Mouse (Mus musculus): ENCODE data around the gene Slc6a18. TPM values are rescaled to one million over a fixed set of nuclear protein-coding genes. Genes with fewer than 3 reads are reported as not detected.

The Slc6a18 gene
- polyA plus RNA-seq, 1 experiment, result not detected

GRCm38 (mm10) chr13:73654976-73655375, 22.8 kb downstream of the Slc6a18 start:
- Histone ChIP-seq H3K4me1 (no peaks in the 10 kb centered on the region), H3K9me3 (peaks cover 9% of the 10 kb centered on the region), H3K4me3 (replicated peaks) (no peak overlapping the region), H3K27me3 (replicated peaks) (peaks cover 28% of the 10 kb centered on the region), H3K36me3 (replicated peaks; ENCODE audit: low read length) (no peaks in the 10 kb centered on the region)
- TF ChIP-seq FLI1 (IDR thresholded peaks at IDR 0.05; ENCODE audit: low read length), result no peak

DNA sequence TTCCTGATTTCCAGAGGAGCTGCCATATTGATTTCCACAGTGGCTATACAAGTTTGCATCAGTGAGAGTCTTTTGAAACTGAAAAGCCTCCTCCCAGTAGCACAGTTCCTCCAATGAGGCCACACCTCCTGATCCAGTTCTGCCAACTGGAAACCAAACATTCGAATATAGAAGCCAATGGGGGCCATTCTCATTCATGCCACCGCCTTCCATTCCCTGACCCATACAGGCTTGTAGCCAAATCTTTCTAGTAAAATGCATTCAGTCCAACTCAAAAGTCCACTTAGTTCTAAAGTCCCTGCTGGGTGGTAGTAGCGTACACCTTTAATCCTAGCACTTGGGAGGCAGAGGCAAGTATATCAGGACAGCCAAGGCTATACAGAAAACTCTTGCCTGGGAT, 24.6 kb downstream of the Slc6a18 start:
- no peak overlapping the region for H3K4me3 ChIP-seq (replicated peaks)
- peaks cover 6% of the 10 kb centered on the region for H3K9me3 ChIP-seq
- no peaks in the 10 kb centered on the region for H3K36me3 ChIP-seq (replicated peaks; ENCODE audit: low read length)
- TF ChIP-seq FLI1 (IDR thresholded peaks at IDR 0.05; ENCODE audit: low read length), result no peak
- TF ChIP-seq GATA1 (IDR thresholded peaks at IDR 0.05; ENCODE audit: borderline replicate concordance, low read length), result no peak
- peaks cover 28% of the 10 kb centered on the region for H3K27me3 ChIP-seq (replicated peaks)
- H3K4me1 ChIP-seq, result no peaks in the 10 kb centered on the region

- Histone ChIP-seq H3K9me3 (peaks cover 6% of the 10 kb centered on the region), H3K4me1 (no peaks in the 10 kb centered on the region), H3K4me3 (replicated peaks) (no peak overlapping the region), H3K27me3 (replicated peaks) (peaks cover 64% of the 10 kb centered on the region), H3K36me3 (replicated peaks; ENCODE audit: low read length) (no peaks in the 10 kb centered on the region)
- no peak for TF ChIP-seq GATA1 (IDR thresholded peaks at IDR 0.05; ENCODE audit: borderline replicate concordance, low read length)
Measured at GRCm38 (mm10) chr13:73646397-73647087, 31.3 kb downstream of the Slc6a18 start.

GRCm38 (mm10) chr13:73641296-73641695, 36.5 kb downstream of the Slc6a18 start:
- Histone ChIP-seq H3K36me3 (replicated peaks; ENCODE audit: low read length) (no peaks in the 10 kb centered on the region), H3K4me3 (replicated peaks) (no peak overlapping the region), H3K9me3 (no peaks in the 10 kb centered on the region), H3K4me1 (no peaks in the 10 kb centered on the region), H3K27me3 (replicated peaks) (peaks cover 53% of the 10 kb centered on the region)
- TF ChIP-seq FLI1 (IDR thresholded peaks at IDR 0.05; ENCODE audit: low read length), result no peak

GRCm38 (mm10) chr13:73637826-73638225, 40.0 kb downstream of the Slc6a18 start:
- no peak for TF ChIP-seq GATA1 (IDR thresholded peaks at IDR 0.05; ENCODE audit: borderline replicate concordance, low read length)
- no peak for TF ChIP-seq FLI1 (IDR thresholded peaks at IDR 0.05; ENCODE audit: low read length)
- peaks cover 49% of the 10 kb centered on the region for H3K27me3 ChIP-seq (replicated peaks)
- no peaks in the 10 kb centered on the region for H3K36me3 ChIP-seq (replicated peaks; ENCODE audit: low read length)

DNA sequence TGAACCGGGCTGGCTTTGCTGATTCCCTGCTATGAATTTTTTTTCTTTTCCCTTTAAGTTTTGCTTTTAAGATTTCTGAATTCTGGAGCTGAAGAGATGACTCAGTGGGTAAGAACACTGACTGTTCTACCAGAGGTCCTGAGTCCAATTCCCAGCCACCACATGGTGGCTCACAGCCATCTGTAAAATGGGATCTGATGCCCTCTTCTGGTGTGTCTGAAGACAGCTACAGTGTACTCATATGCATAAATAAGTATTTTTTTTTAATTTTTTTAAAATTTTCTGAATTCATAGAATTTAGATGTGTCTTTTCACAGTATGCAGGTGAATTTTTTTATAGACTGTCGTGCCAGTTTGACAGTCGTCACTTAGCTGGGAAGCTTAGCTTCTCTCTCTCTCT, 46.0 kb downstream of the Slc6a18 start:
- H3K36me3 ChIP-seq (replicated peaks; ENCODE audit: low read length), result no peaks in the 10 kb centered on the region

More at GRCm38 (mm10) chr13:73637826-73638225, 40.0 kb downstream of the Slc6a18 start:
- H3K4me1 ChIP-seq, result no peaks in the 10 kb centered on the region
- H3K9me3 ChIP-seq, result no peaks in the 10 kb centered on the region
- no peak overlapping the region for H3K4me3 ChIP-seq (replicated peaks)

GRCm38 (mm10) chr13:73628586-73629113, 49.2 kb downstream of the Slc6a18 start:
- H3K4me1 ChIP-seq, result peaks cover 20% of the 10 kb centered on the region
- H3K36me3 ChIP-seq (replicated peaks; ENCODE audit: low read length), result no peaks in the 10 kb centered on the region
- TF ChIP-seq FLI1 (IDR thresholded peaks at IDR 0.05; ENCODE audit: low read length), result no peak
- no peaks in the 10 kb centered on the region for H3K9me3 ChIP-seq
- peaks cover 43% of the 10 kb centered on the region for H3K27me3 ChIP-seq (replicated peaks)
- H3K4me3 ChIP-seq (replicated peaks), result no peak overlapping the region

More for the DNA sequence above, 46.0 kb downstream of the Slc6a18 start:
- TF ChIP-seq FLI1 (IDR thresholded peaks at IDR 0.05; ENCODE audit: low read length), result no peak
- TF ChIP-seq GATA1 (IDR thresholded peaks at IDR 0.05; ENCODE audit: borderline replicate concordance, low read length), result no peak
- no peak overlapping the region for H3K4me3 ChIP-seq (replicated peaks)
- H3K27me3 ChIP-seq (replicated peaks), result peaks cover 54% of the 10 kb centered on the region
- no peaks in the 10 kb centered on the region for H3K9me3 ChIP-seq
- peaks cover 8% of the 10 kb centered on the region for H3K4me1 ChIP-seq

- no peak for TF ChIP-seq GATA1 (IDR thresholded peaks at IDR 0.05; ENCODE audit: borderline replicate concordance, low read length)
- TF ChIP-seq FLI1 (IDR thresholded peaks at IDR 0.05; ENCODE audit: low read length), result no peak
- peaks cover 11% of the 10 kb centered on the region for H3K36me3 ChIP-seq (replicated peaks; ENCODE audit: low read length)
- H3K27me3 ChIP-seq (replicated peaks), result peaks cover 40% of the 10 kb centered on the region
- H3K9me3 ChIP-seq, result no peaks in the 10 kb centered on the region
- H3K4me1 ChIP-seq, result peaks cover 20% of the 10 kb centered on the region
- peak within 1 kb of the TSS; percentile 87 for H3K4me3 ChIP-seq (replicated peaks)
Measured at GRCm38 (mm10) chr13:73626745-73627549, 50.9 kb downstream of the Slc6a18 start, which contains the start of gene Tert. TSS of gene Tert (plus strand) at chr13:73626911.

GRCm38 (mm10) chr13:73626410-73626744, 51.4 kb downstream of the Slc6a18 start:
- Histone ChIP-seq H3K4me3 (replicated peaks) (peak overlapping the region; percentile 87), H3K9me3 (no peaks in the 10 kb centered on the region), H3K4me1 (peaks cover 20% of the 10 kb centered on the region), H3K27me3 (replicated peaks) (peaks cover 40% of the 10 kb centered on the region), H3K36me3 (replicated peaks; ENCODE audit: low read length) (peaks cover 16% of the 10 kb centered on the region)
- no peak for TF ChIP-seq FLI1 (IDR thresholded peaks at IDR 0.05; ENCODE audit: low read length)
- no peak for TF ChIP-seq GATA1 (IDR thresholded peaks at IDR 0.05; ENCODE audit: borderline replicate concordance, low read length)

DNA sequence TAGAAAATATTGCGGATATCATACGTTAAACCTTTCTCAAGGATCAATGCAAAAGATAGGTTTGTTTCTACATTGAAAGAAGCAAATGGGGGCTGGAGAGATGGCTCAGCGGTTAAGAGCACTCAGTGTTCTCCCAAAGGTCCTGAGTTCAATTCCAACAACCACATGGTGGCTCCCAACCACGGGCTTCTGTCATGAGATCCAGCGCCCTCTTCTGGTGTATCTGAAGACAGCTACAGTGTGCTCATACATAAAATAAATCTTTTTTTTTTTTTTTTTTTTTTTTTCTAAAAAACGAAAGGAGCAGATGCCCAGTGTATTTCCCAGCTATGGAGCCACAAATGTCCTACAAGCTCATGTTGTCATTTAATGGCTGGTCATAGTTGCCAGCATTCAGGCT, 57.2 kb downstream of the Slc6a18 start:
- Histone ChIP-seq H3K36me3 (replicated peaks; ENCODE audit: low read length) (peaks cover 72% of the 10 kb centered on the region), H3K4me3 (replicated peaks) (no peak overlapping the region), H3K9me3 (no peaks in the 10 kb centered on the region), H3K27me3 (replicated peaks) (peaks cover 2% of the 10 kb centered on the region), H3K4me1 (peaks cover 50% of the 10 kb centered on the region)
- TF ChIP-seq GATA1 (IDR thresholded peaks at IDR 0.05; ENCODE audit: borderline replicate concordance, low read length) (no peak), FLI1 (IDR thresholded peaks at IDR 0.05; ENCODE audit: low read length) (no peak)
